Mouse (Mus musculus): ENCODE measurements around the gene Taar7d.

The Taar7d gene

DNA sequence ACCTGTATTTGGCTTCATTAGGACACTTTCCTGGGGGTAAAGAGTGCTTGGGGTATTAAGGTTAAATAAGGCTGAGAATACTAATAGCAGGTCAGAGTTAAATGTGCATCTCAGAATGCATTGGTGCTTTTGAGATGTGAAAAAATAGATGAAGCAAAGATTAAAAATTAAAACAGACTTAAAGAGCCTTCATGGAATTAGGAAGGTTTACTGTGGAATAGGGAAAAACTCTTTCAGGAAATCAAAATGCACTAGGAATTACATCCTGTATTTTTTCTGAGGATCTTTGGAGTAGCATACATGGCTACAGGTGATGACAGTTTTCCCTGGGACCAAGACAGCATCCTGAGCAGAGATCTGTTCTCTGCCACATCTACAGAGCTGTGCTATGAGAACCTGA lies at the start of gene Taar7d:
Gene Taar7d (plus strand): TSS at position 301 of the 400 bp plus-strand sequence.
- in situ Hi-C loops (cut with MboI, MseI): no loop called here

DNA sequence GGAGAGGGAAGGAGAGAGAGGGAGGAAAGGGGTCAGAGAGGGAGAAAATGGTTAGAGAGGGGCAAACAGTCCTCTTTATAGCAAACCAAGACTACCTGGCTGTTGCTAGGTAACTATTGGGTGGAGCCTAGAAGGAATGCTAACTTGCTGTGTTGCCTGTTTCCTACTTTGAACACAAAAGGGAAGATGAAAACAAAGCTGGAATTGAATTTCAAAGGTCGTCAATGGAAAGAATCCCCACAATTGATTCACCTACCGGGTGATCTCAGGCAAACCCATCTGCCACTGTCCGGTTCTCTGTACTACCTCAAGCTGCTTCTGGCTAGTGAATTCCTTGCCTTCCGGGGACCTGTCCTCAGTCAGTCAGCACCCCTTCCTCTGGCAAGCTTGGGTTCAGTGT lies 49.1 kb upstream of the Taar7d start:
- in situ Hi-C loops (cut with MboI, MseI): no loop called here

DNA sequence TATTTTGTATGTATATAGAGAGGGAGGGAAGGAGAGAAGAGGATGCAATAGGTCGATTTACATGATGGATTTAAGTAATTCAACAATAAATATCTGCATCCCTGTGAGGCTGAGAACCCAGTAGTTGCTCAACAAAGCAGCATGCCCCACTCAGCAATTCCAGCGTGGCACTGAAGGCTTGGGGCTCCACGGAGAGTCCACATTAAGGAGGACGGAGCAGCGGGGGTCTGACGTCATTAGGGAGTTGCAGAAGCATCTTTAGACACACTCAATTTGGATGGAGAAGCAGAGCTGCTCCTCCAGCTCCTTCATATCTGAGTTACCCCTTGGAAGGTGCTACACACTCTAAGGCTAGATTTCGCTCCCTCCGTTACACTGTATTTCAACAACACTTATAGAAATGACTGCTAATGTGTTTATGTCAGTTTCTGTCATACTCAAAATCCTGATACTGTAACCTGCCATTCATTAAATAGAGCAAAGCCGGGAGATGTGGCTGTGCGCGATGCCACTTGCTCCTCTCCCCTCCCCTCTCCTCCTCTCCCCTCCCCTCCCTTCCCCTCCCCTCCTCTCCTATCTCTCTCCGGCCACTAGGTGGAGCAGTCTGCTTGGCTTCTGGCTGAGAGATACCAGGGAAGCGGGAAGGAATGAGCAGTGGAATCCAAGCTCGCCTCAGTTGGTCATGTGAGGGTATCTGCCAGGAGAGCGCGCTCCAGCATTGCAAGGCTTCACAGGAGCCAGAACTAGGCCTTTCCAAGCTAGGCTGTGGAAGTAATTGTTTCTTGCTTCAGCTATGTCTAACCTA lies 47.9 kb upstream of the Taar7d start:
- in situ Hi-C loops (cut with MboI, MseI): no loop called here

DNA sequence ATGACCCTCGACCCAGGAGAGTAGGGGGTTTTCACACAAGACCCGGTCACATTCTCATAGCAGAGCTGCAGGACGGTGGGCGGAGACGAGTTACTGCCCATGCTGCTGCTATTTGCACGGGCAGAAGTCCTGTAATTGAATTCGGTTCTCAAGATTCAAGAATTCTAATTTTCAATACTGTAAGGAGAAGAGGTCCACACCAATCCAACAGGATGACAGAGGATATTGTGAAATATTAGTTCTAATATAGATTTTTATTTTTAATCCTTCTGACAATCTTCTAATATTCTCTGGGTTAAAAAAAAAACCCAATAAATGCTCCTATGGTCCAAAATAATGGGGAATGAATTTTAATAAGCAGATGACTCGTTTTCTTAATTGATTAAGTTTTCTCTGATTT lies 41.5 kb upstream of the Taar7d start, which contains the start of gene Taar6:
Gene Taar6 (minus strand): TSS at position 101 of the 400 bp plus-strand sequence.
- in situ Hi-C loops (cut with MboI, MseI): no loop called here

DNA sequence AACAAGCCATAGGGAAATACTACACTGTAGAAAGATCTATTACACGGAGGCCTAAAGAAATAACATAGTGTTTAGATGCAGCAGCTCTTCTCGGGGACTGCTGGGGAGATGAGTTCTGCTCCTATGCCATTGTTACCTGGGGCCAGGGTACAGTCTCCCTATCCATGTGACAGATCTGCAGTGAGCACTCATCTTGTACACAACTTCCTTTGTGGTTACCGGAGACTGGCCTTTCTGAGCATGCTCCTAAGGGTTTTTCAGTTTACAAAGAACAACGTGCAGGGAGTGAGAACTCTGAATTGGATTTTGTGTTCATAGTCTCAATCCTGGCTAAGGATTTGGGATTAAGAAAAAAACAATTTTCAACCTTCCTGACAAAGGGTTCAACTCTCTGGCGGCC lies 40.6 kb upstream of the Taar7d start:
- in situ Hi-C loops (cut with MboI, MseI): no loop called here

DNA sequence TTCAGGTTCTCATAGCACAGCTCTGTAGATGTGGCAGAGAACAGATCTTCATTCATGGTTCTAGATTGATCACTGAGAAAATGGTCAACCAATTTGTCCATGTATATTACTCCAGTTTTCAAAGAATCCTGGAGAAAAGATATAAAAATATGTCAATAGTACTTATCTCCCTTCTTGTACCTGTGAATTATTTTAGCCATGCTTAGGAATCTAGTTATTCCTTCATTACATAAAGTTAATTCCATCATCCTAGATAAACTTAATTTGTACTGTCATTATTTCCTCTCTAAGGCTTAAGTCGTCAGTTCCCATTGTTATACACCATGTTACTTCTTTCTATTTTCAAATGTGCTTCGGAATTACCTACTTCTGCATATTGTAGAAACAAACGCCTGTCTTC lies 33.6 kb upstream of the Taar7d start, which contains the start of gene Taar7a:
Gene Taar7a (minus strand): TSS at position 101 of the 400 bp plus-strand sequence.
- in situ Hi-C loops (cut with MboI, MseI): no loop called here

DNA sequence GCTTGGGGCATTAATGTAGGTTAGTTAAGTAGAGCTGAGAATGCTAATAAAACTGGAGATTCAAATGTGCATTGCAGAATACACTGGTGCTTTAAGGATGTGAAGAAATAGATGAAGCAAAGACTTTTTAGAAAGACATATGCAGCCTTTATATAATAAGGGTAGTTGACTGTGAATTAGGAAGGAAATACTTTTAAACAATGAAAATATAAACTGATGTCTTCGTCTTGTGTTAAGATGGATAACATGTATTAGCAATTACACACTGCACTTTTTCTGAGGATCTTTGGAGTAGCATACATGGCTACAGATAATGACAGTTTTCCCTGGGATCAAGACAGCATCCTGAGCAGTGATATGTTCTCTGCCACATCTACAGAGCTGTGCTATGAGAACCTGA lies 27.4 kb upstream of the Taar7d start, which contains the start of gene Taar7b:
Gene Taar7b (plus strand): TSS at position 301 of the 400 bp plus-strand sequence.
- in situ Hi-C loops (cut with MboI, MseI): no loop called here

DNA sequence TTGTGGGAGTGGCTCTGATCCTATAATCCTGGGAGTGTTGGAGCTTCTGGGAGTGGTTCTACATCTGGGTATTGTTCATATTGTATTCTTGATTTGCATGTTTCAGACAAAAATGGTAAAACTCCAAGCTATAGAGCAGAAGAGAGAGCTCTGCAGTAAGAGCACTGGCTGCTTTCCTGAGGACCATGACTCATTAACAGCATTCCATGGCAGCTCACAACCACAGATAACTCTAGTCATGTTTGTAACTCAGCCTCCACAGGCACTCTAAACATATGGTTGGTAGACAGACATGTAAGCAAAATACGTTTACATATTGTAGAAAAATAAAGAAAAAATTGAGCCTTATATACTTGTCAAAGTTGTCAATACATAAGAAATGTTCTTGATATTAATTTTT lies 20.6 kb upstream of the Taar7d start:
- in situ Hi-C loops (cut with MboI, MseI): no loop called here

DNA sequence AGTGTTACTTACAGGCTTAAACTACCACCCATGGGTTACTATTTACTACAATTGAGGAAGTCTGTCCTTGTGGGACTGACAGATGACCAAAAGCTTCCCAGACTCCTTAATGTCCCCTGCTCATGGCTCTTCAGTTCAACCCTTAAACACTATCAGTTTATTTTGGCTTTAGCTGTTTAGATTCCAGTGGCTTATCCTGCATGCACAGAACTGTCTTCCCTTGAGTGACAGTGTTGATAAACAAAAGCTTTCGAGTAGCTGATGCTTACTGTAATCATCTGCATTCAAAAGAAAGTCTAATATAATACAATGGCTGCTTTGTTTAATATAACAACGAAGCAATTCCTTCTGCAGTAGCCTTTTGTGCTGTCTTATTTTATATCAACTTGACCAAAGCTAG lies 20.0 kb upstream of the Taar7d start:
- in situ Hi-C loops (cut with MboI, MseI): no loop called here

DNA sequence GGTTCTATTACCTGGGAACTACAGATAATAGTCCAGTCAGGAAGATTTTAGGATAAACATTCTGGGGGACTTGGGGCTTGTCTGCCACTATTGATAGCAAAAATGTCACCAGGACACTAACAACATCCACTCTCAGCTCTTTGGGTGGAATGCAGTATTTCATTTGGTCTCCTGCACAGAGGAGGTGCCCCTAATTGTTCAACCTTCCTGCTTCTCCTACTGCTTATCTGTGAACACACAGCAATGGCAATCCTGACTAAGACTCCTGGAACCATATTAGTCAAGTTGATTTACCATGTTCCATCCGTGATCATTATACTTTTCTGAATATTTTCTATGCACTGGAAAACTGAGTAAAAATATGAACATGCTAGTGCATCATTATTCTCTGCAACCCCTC lies 18.9 kb upstream of the Taar7d start:
- in situ Hi-C loops (cut with MboI, MseI): no loop called here

DNA sequence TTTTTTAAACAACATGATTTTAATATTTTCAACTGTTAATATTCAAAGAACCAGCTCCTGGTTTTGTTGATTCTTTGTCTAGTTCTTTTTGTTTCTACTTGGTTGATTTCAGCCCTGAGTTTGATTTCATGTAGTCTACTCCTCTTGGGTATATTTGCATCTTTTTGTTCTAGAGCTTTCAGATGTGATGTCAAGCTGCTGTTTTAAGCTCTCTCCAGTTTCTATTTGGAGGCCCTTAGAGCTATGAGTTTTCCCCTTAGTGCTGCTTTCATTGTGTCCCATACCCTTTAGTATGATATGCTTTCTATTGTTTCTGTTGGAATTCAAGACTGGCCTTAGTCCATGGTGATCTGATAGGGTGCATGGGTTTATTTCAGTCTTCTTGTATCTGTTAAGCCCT lies 4.3 kb downstream of the Taar7d start:
- in situ Hi-C loops (cut with MboI, MseI): no loop called here

DNA sequence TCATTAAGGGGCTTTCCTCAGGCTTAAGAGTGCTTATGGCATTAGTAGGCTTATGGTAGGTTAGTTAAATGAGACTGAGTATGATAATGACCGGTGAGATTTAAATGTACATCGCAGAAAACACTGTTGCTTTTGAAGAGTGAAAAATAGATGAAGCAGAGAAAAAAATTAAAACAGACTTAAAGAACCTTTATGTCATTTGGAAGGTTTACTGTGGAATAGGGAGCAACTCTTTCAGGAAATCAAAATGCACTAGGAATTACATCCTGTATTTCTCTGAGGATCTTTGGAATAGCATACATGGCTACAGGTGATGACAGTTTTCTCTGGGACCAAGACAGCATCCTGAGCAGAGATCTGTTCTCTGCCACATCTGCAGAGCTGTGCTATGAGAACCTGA lies 10.3 kb downstream of the Taar7d start, which contains the start of gene Taar7e:
Gene Taar7e (plus strand): TSS at position 301 of the 400 bp plus-strand sequence.
- in situ Hi-C loops (cut with MboI, MseI): no loop called here

DNA sequence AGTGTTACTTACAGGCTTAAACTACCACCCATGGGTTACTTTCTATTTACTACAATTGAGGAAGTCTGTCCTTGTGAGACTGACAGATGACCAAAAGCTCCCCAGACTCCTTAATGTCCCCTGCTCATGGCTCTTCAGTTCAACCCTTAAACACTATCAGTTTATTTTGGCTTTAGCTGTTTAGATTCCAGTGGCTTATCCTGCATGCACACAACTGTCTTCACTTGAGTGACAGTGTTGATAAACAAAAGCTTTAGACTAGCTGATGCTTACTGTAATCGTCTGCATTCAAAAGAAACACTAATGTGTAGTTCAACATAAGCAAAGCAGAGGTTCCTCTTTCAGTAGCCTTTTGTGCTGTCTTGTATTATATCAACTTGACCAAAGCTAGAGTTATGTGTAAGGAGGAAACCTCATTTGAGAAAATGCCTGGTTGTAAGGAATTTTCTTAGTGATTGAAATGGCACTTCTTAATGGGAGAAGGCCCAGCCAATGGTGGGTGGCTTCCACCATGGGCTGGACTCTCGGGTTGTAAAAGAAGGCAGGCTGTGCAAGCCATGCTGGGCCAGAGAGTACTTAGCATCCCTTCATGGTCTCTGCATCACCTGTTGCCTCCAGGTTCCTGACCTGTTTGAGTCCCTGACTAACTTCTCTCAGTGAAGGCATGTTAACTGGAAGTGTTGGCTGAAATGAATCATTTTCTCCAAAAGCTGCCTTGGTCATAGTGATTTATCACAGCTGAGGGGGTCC lies 13.3 kb downstream of the Taar7d start:
- in situ Hi-C loops (cut with MboI, MseI): no loop called here

DNA sequence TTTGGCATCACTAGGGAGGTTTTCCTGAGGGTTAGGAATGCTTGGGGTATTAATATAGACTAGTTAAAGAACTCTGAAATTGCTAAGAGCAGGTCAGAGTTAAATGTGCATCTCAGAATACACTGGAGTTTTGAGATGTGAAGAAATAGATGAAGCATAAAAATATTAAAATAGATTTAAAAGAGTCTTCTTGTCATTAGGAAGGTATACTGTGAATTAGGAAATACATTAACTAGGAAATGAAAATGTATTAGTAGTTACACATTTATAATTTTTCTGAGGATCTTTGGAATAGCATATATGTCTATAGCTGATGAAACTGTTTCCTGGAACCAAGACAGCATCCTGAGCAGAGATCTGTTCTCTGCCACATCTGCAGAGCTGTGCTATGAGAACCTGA lies 22.2 kb downstream of the Taar7d start, which contains the start of gene Taar7f:
Gene Taar7f (plus strand): TSS at position 301 of the 400 bp plus-strand sequence.
- in situ Hi-C loops (cut with MboI, MseI): no loop called here

DNA sequence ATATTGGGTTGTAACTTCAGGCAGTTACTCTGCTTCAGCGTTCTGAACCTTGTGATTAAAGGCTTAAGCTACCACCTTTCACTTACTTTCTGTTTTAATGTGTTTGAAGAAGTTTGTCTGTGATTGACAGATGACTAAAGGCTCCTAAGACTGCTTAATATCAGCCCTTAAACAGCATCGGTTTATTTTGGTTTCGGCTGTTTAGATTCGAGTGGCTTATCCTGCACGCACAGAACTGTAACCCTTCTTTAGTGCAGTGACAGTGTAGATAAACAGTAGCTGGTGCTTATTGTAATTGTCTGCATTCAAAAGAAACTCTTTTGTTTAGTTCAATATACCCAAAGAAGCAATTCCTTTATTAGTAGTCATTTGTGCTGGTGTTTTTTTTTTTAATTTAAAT lies 25.0 kb downstream of the Taar7d start:
- in situ Hi-C loops (cut with MboI, MseI): no loop called here

DNA sequence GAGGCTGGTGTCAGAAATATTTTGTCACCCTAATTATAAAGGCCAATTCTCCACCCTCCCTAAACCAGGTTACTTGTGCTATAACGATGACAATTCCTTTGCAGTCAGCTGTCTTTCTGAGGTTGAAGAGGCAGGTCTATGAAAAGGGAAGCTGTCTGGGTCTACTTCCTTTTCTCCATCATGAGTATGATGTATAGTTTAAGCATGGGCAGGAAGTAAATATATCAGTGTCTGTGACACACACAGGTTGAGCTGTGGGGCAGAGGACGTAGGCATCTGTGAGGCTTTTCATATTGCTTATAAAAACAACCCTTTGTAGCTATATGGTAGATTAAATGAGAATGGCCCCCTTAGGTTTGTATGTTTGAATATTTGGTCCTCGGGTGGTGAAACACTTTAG lies 32.0 kb downstream of the Taar7d start:
- in situ Hi-C loops (cut with MboI, MseI): no loop called here

DNA sequence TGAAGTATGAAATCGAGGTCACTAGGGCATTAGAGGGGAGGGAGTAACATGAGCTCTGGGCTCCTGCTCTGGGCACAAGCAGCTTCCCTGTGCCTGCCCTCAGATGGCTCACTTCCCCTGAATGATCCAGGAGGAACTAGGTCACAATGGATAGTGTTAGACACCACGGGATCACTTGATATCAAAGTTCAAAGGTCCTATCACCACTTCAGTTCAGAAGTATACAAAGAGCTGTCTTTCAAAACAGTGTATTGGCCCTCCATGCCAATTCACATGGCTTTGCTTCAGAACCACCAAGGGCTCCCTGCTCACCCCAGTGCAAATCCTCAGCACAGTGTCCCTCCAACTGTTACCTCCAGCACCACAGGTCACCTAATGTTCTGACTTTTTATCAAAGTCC lies 47.7 kb downstream of the Taar7d start:
- in situ Hi-C loops (cut with MboI, MseI): loop anchor here (25.0 kb wide), 1 partner anchor 262 kb away; no protein-coding TSS in a partner anchor

DNA sequence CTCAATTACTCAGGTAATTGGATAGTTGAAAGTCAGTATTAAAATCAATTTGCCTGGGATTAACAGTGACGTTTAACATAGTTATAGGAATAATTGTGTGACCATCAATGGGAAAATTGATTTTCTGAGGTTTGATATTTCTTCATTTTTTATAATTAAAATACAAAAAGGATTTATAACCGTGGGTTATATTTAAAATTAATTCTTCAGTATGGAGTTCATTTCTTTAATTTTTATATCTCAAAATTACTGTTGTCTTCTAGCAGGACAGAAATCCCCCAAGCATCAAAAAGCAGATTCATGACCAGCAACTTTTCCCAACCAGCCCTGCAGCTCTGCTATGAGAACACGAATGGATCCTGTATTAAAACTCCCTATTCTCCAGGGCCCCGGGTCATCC lies 49.2 kb downstream of the Taar7d start, which contains the start of gene Taar8a:
Gene Taar8a (plus strand): TSS at position 301 of the 400 bp plus-strand sequence.
- in situ Hi-C loops (cut with MboI, MseI): loop anchor here (25.0 kb wide), 1 partner anchor 264 kb away; no protein-coding TSS in a partner anchor
